Mouse (Mus musculus): ENCODE results near the gene Fkbp5. TPM values are rescaled to one million over a fixed set of nuclear protein-coding genes. Genes with fewer than 3 reads are reported as not detected.
"Not testable (repeated sequence)": the region's sequence is repeated elsewhere in the genome, so short reads cannot be mapped to it uniquely, and the experiment has no call there.

Fkbp5 gene
- polyA plus RNA-seq (2014; fragmentation: Nextera tagmentation; extraction: Ambion mirVana), result 11.9 and 12.1 TPM in 2 replicates

DNA sequence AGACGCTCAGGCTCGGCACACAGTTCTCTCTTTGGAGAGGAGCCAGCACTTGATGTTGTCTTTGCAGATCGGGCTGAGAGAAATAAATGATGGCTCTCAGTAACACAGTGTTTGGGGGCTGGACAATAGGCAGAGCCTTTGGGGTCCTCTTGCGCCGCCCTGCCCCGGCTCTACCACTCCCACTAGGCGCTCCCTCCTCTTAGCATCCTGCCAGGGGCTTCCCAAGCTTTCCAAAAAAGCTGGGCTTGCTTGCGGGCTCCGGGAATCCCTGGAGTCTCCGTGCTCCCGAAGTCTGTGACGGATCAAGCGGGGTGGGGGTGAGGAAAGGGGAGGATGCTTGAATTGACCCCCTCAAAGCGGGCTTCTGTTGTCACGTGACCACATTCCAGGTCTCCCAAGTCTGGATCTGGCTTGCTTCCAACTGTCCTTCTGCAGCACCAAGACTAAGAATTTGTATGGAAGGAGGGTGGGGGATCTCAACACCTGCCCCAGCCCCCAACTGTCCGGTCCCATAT is at the start of gene Fkbp5:
Gene Fkbp5, minus strand, starts transcription at position 87 of the 515 bp plus-strand sequence.
- WGBS, result 4% methylated on average over 16 of the region's 16 CpGs
- H3K36me3 ChIP-seq (ENCODE audit: control insufficient read depth, insufficient read depth, low read length), result no peaks in the 10 kb centered on the region
- H3K9ac ChIP-seq (ENCODE audit: low read depth, low read length), result peak within 1 kb of the TSS; percentile 73
- H3K4me1 ChIP-seq (replicated peaks; ENCODE audit: control insufficient read depth, insufficient read depth, low read length), result 0 out of 2 replicates have a peak, but pooled peaks cover 2% of the 10 kb centered on the region
- H3K4me2 ChIP-seq (replicated peaks; ENCODE audit: low read depth, low read length), result peak within 1 kb of the TSS; percentile 86
- no peaks in the 10 kb centered on the region for H3K9me3 ChIP-seq (ENCODE audit: control insufficient read depth, low read length)
- H3K27ac ChIP-seq (ENCODE audit: low read depth, low read length), result no peak within 1 kb of the TSS
- peak; percentile 48 for ATAC-seq (ENCODE audit: low FRiP score)
- H3K27me3 ChIP-seq (ENCODE audit: control insufficient read depth, insufficient read depth, low read length), result peaks cover 9% of the 10 kb centered on the region; the same call in 1 of the 2 replicates
- H3K4me3 ChIP-seq (ENCODE audit: low read depth, low read length), result peak within 1 kb of the TSS; percentile 44
- DNase-seq (ENCODE audit: low spot score), result peak; percentile 65

DNA sequence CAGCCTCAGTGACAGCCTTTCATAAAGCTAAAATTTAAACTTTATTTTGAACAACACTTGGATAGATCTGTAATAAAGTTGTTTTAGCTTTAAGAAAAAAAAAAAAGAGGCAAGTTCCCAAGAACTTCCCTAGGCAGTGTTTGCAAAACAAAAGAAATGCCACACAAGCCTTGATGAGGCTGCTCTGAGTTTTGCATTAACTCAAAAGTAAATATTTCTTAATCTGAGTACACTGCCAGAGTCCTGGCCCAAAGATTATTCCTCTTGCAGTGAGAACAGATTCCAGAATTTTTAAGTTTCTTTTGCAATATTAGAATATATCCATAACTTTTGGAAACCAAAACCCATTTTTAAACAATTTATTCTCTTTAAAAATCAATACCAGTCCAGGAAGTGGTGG is 47.9 kb upstream of the Fkbp5 start:
- H3K4me3 ChIP-seq (ENCODE audit: low read depth, low read length), result no peak overlapping the region
- no peak for ATAC-seq (ENCODE audit: low FRiP score)
- H3K36me3 ChIP-seq (ENCODE audit: control insufficient read depth, insufficient read depth, low read length), result no peaks in the 10 kb centered on the region

DNA sequence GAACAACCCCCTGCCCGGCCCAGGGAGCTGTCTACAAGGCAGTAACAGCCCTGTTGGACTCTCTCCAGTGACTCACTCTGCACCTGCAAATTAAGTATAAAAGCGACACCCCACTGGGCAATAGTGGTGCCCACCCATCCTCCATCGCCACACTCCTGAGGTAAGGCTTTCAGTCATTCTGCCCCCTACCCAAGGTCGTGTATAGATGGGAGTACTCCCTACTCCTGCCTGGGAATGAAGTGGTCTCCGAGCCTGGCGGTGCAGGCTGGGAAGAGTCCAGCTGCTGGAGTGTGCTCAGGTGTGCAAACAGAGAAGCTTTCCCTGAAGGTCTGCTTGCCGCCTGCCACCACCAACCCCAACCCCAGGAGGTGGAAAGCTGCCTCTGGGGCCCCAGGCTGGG is 44.3 kb upstream of the Fkbp5 start:
- Histone ChIP-seq H3K9ac (ENCODE audit: low read depth, low read length) (no peak overlapping the region), H3K4me3 (ENCODE audit: low read depth, low read length) (no peak overlapping the region), H3K27me3 (ENCODE audit: control insufficient read depth, insufficient read depth, low read length) (no peaks in the 10 kb centered on the region), H3K9me3 (ENCODE audit: control insufficient read depth, low read length) (no peaks in the 10 kb centered on the region), H3K36me3 (ENCODE audit: control insufficient read depth, insufficient read depth, low read length) (no peaks in the 10 kb centered on the region), H3K27ac (ENCODE audit: low read depth, low read length) (no peak overlapping the region), H3K4me1 (replicated peaks; ENCODE audit: control insufficient read depth, insufficient read depth, low read length) (no peaks in the 10 kb centered on the region; the same call in 1 of the 2 replicates), H3K4me2 (replicated peaks; ENCODE audit: low read depth, low read length) (no peak overlapping the region)
- 56% methylated on average over 7 of the region's 7 CpGs for WGBS
- DNase-seq (ENCODE audit: low spot score), result no peak
- no peak for ATAC-seq (ENCODE audit: low FRiP score)

More for the DNA sequence above, 47.9 kb upstream of the Fkbp5 start:
- Histone ChIP-seq H3K9me3 (ENCODE audit: control insufficient read depth, low read length) (no peaks in the 10 kb centered on the region), H3K27ac (ENCODE audit: low read depth, low read length) (no peak overlapping the region), H3K27me3 (ENCODE audit: control insufficient read depth, insufficient read depth, low read length) (no peaks in the 10 kb centered on the region), H3K9ac (ENCODE audit: low read depth, low read length) (no peak overlapping the region), H3K4me2 (replicated peaks; ENCODE audit: low read depth, low read length) (no peak overlapping the region), H3K4me1 (replicated peaks; ENCODE audit: control insufficient read depth, insufficient read depth, low read length) (no peaks in the 10 kb centered on the region)
- no peak for DNase-seq (ENCODE audit: low spot score)

- Histone ChIP-seq H3K36me3 (ENCODE audit: control insufficient read depth, insufficient read depth, low read length) (no peaks in the 10 kb centered on the region), H3K9me3 (ENCODE audit: control insufficient read depth, low read length) (no peaks in the 10 kb centered on the region), H3K4me3 (ENCODE audit: low read depth, low read length) (no peak within 1 kb of the TSS), H3K4me2 (replicated peaks; ENCODE audit: low read depth, low read length) (no peak within 1 kb of the TSS), H3K27me3 (ENCODE audit: control insufficient read depth, insufficient read depth, low read length) (no peaks in the 10 kb centered on the region), H3K9ac (ENCODE audit: low read depth, low read length) (no peak within 1 kb of the TSS), H3K4me1 (replicated peaks; ENCODE audit: control insufficient read depth, insufficient read depth, low read length) (no peaks in the 10 kb centered on the region; the same call in 1 of the 2 replicates), H3K27ac (ENCODE audit: low read depth, low read length) (no peak within 1 kb of the TSS)
- WGBS, result 90% methylated on average over 4 of the region's 4 CpGs
- DNase-seq (ENCODE audit: low spot score), result no peak
- no peak for ATAC-seq (ENCODE audit: low FRiP score)
Measured at GRCm38 (mm10) chr17:28560598-28560997, 43.3 kb upstream of the Fkbp5 start, which contains the start of gene Clps. TSS of gene Clps (minus strand) at chr17:28560766.

- Histone ChIP-seq H3K36me3 (ENCODE audit: control insufficient read depth, insufficient read depth, low read length) (no peaks in the 10 kb centered on the region), H3K27me3 (ENCODE audit: control insufficient read depth, insufficient read depth, low read length) (no peaks in the 10 kb centered on the region), H3K9me3 (ENCODE audit: control insufficient read depth, low read length) (no peaks in the 10 kb centered on the region), H3K9ac (ENCODE audit: low read depth, low read length) (no peak overlapping the region), H3K4me2 (replicated peaks; ENCODE audit: low read depth, low read length) (no peak overlapping the region), H3K4me1 (replicated peaks; ENCODE audit: control insufficient read depth, insufficient read depth, low read length) (no peaks in the 10 kb centered on the region; the same call in 1 of the 2 replicates), H3K27ac (ENCODE audit: low read depth, low read length) (no peak overlapping the region), H3K4me3 (ENCODE audit: low read depth, low read length) (no peak overlapping the region)
- DNase-seq (ENCODE audit: low spot score), result no peak
- WGBS, result 71% methylated on average over 6 of the region's 6 CpGs
- no peak for ATAC-seq (ENCODE audit: low FRiP score)
Measured at GRCm38 (mm10) chr17:28557772-28558171, 40.4 kb upstream of the Fkbp5 start.

GRCm38 (mm10) chr17:28556635-28557396 is 39.5 kb upstream of the Fkbp5 start:
- H3K4me3 ChIP-seq (ENCODE audit: low read depth, low read length), result no peak overlapping the region
- no peaks in the 10 kb centered on the region for H3K9me3 ChIP-seq (ENCODE audit: control insufficient read depth, low read length)
- H3K9ac ChIP-seq (ENCODE audit: low read depth, low read length), result no peak overlapping the region
- no peaks in the 10 kb centered on the region for H3K36me3 ChIP-seq (ENCODE audit: control insufficient read depth, insufficient read depth, low read length)
- H3K27me3 ChIP-seq (ENCODE audit: control insufficient read depth, insufficient read depth, low read length), result no peaks in the 10 kb centered on the region
- WGBS, result 57% methylated on average over 6 of the region's 6 CpGs
- H3K27ac ChIP-seq (ENCODE audit: low read depth, low read length), result no peak overlapping the region
- DNase-seq (ENCODE audit: low spot score) (peak; percentile 21), ATAC-seq (ENCODE audit: low FRiP score) (no peak)
- no peak overlapping the region for H3K4me2 ChIP-seq (replicated peaks; ENCODE audit: low read depth, low read length)
- no peaks in the 10 kb centered on the region; the same call in 1 of the 2 replicates for H3K4me1 ChIP-seq (replicated peaks; ENCODE audit: control insufficient read depth, insufficient read depth, low read length)

DNA sequence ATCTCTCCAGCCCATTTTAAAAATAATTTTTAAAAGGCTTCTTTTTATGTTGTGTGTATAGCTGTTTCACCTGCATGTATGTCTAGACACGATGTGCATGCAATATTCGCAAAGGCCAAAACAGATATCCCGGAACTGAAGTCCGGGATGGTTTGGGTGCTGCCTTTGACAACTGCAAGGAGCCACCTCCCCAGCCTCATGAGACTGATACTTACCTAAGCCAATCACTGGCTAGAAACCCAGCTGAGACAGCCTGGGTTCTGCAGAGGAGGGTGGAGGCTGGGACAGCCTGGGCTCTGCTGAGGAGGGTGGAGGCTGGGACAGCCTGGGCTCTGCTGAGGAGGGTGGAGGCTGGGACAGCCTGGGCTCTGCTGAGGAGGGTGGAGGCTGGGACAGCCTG is 36.7 kb upstream of the Fkbp5 start:
- not testable (repeated sequence) for ATAC-seq (ENCODE audit: low FRiP score); H3K4me1 ChIP-seq (replicated peaks; ENCODE audit: control insufficient read depth, insufficient read depth, low read length); H3K9ac ChIP-seq (ENCODE audit: low read depth, low read length); H3K4me3 ChIP-seq (ENCODE audit: low read depth, low read length); H3K36me3 ChIP-seq (ENCODE audit: control insufficient read depth, insufficient read depth, low read length); H3K27ac ChIP-seq (ENCODE audit: low read depth, low read length); H3K4me2 ChIP-seq (replicated peaks; ENCODE audit: low read depth, low read length); H3K9me3 ChIP-seq (ENCODE audit: control insufficient read depth, low read length); H3K27me3 ChIP-seq (ENCODE audit: control insufficient read depth, insufficient read depth, low read length); DNase-seq (ENCODE audit: low spot score)
- WGBS, result 91% methylated on average over 4 of the region's 4 CpGs

GRCm38 (mm10) chr17:28553040-28553793 is 35.9 kb upstream of the Fkbp5 start:
- no peaks in the 10 kb centered on the region for H3K9me3 ChIP-seq (ENCODE audit: control insufficient read depth, low read length)
- no peak overlapping the region for H3K4me2 ChIP-seq (replicated peaks; ENCODE audit: low read depth, low read length)
- no peaks in the 10 kb centered on the region for H3K36me3 ChIP-seq (ENCODE audit: control insufficient read depth, insufficient read depth, low read length)
- DNase-seq (ENCODE audit: low spot score) (peak; percentile 78), ATAC-seq (ENCODE audit: low FRiP score) (no peak)
- no peak overlapping the region for H3K27ac ChIP-seq (ENCODE audit: low read depth, low read length)
- H3K9ac ChIP-seq (ENCODE audit: low read depth, low read length), result no peak overlapping the region
- 5% methylated on average over 14 of the region's 14 CpGs for WGBS
- H3K4me1 ChIP-seq (replicated peaks; ENCODE audit: control insufficient read depth, insufficient read depth, low read length), result no peaks in the 10 kb centered on the region; the same call in 1 of the 2 replicates
- no peak overlapping the region for H3K4me3 ChIP-seq (ENCODE audit: low read depth, low read length)
- H3K27me3 ChIP-seq (ENCODE audit: control insufficient read depth, insufficient read depth, low read length), result no peaks in the 10 kb centered on the region
